Mouse (Mus musculus): ENCODE measurements around the gene Rnaseh2a. TPM values are rescaled to one million over a fixed set of nuclear protein-coding genes. Genes with fewer than 3 reads are reported as not detected.
"Not testable (repeated sequence)": the region's sequence is repeated elsewhere in the genome, so short reads cannot be mapped to it uniquely, and the experiment has no call there.

Rnaseh2a gene
- polyA plus RNA-seq, 1 experiment from 2014 or later, result 54.7 TPM

DNA sequence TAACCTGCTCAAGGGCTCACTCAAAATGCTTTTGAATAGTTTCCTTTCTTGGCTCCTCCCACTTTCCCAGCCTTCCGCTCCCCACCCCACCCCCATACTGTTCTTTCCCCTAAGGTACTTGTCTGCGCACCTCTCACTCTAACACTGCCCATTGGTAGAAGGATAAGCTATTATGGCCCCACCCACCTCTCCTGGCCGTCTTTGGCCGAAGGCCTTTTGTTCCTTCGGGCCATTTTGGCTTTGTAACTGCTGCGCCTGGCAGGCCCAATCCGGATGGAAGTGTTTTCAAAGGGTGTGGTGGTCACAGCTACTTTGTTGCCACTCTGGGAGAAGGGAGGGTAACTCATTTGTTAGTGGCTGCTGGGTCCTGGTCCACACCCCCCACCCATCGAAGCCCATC, 54.3 kb downstream of the Rnaseh2a start:
- WGBS, result 90% methylated on average over 8 of the region's 8 CpGs
- Histone ChIP-seq H3K27ac (no peak overlapping the region), H3K4me3 (no peak overlapping the region), H3K4me2 (no peak overlapping the region), H3K9ac (no peak overlapping the region), H3K9me3 (no peaks in the 10 kb centered on the region), H3K4me1 (peaks cover 5% of the 10 kb centered on the region; the same call in 1 of the 2 replicates), H3K27me3 (replicated peaks) (peaks cover 26% of the 10 kb centered on the region), H3K36me3 (replicated peaks) (peaks cover 80% of the 10 kb centered on the region)
- no peak for ATAC-seq (replicated peaks)

GRCm38 (mm10) chr8:84913960-84914359, 55.6 kb downstream of the Rnaseh2a start:
- H3K27me3 ChIP-seq (replicated peaks), result peaks cover 35% of the 10 kb centered on the region
- no peak overlapping the region for H3K4me2 ChIP-seq
- 24% methylated on average over 4 of the region's 4 CpGs for WGBS
- no peak overlapping the region for H3K4me3 ChIP-seq
- H3K27ac ChIP-seq, result no peak overlapping the region
- H3K9ac ChIP-seq, result no peak overlapping the region
- H3K4me1 ChIP-seq, result peaks cover 9% of the 10 kb centered on the region; the same call in 1 of the 2 replicates
- H3K36me3 ChIP-seq (replicated peaks), result peaks cover 69% of the 10 kb centered on the region
- no peak for ATAC-seq (replicated peaks)
- no peaks in the 10 kb centered on the region for H3K9me3 ChIP-seq

DNA sequence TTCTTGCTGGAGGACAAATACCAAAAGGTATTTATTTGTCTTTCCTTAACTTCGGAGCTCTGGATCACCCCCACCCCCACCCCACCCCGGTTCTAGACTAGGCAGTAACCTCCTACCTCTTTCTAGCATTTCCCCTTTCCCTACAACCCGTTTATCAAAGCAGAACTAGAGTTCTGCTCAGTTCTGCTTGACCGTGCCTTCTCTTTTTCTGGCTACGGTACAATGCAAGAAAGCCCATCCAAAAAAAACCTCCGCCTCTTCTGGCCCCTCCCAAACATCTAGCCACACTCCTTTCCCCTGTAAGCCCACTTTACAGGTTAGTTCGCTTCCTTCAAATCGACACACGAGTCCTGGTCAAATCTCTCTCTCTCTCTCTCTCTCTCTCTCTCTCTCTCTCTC, 56.1 kb downstream of the Rnaseh2a start:
- Histone ChIP-seq H3K27me3 (replicated peaks) (peaks cover 35% of the 10 kb centered on the region), H3K4me3 (peak overlapping the region; percentile 15; the same call in 1 of the 2 replicates), H3K9ac (no peak overlapping the region), H3K27ac (no peak overlapping the region), H3K36me3 (replicated peaks) (peaks cover 64% of the 10 kb centered on the region), H3K9me3 (no peaks in the 10 kb centered on the region), H3K4me2 (peak overlapping the region; percentile 39; the same call in 1 of the 2 replicates), H3K4me1 (peaks cover 14% of the 10 kb centered on the region; the same call in 1 of the 2 replicates)
- WGBS, result 24% methylated on average over 9 of the region's 9 CpGs
- ATAC-seq (replicated peaks), result no peak

GRCm38 (mm10) chr8:84912895-84913501, 56.6 kb downstream of the Rnaseh2a start:
- 6% methylated on average over 55 of the region's 55 CpGs for WGBS
- Histone ChIP-seq H3K27ac (no peak overlapping the region), H3K4me2 (peak overlapping the region; percentile 39), H3K27me3 (replicated peaks) (peaks cover 35% of the 10 kb centered on the region), H3K4me3 (peak overlapping the region; percentile 15), H3K4me1 (peaks cover 16% of the 10 kb centered on the region; the same call in 1 of the 2 replicates), H3K9me3 (no peaks in the 10 kb centered on the region), H3K9ac (no peak overlapping the region), H3K36me3 (replicated peaks) (peaks cover 59% of the 10 kb centered on the region)
- no peak for ATAC-seq (replicated peaks)

DNA sequence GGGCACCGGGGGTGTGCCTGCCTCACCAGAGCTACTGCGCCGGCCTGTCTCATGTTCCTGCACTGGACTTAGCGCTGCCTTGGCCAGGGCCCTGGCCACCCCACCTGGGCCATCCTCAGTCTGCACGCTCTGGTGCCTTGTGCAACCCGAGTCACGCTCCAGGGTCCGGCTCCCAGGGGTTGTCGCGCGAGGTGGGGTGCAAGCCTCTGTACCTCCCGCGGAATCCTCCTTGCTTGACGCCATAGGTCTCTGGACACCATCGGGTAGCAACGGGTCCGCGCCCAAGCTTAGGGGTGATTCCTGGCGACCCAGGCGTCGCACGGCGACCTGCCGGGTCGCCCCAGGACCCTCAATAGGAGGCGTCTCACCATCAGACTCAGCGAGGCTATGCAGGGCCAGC, 57.2 kb downstream of the Rnaseh2a start:
- no peak overlapping the region for H3K27ac ChIP-seq
- H3K36me3 ChIP-seq (replicated peaks), result peaks cover 53% of the 10 kb centered on the region
- WGBS, result 18% methylated on average over 27 of the region's 27 CpGs
- H3K4me3 ChIP-seq, result no peak overlapping the region
- H3K4me1 ChIP-seq, result peaks cover 16% of the 10 kb centered on the region; the same call in 1 of the 2 replicates
- H3K27me3 ChIP-seq (replicated peaks), result peaks cover 35% of the 10 kb centered on the region
- no peak for ATAC-seq (replicated peaks)
- no peaks in the 10 kb centered on the region for H3K9me3 ChIP-seq
- no peak overlapping the region for H3K9ac ChIP-seq
- no peak overlapping the region for H3K4me2 ChIP-seq

DNA sequence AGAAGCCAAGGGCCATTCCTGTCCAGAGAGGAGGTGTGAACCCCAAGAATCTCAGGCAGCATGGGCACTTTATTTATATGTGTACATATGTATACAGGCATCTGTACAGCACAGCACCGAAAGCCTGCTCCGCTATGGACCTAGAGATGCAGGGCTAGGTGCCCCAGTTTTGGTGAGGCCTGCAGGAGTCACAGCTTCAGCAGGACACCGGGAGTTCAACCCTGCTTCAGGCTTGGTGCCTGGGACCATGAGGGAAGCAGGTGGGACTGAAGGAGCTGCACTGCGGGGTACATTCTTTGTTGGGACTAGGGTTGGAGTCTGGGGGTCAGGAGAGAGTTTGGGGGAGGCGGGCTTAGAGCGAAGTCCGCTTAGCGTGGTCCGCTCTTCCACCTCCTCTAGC, 57.7 kb downstream of the Rnaseh2a start:
- no peak overlapping the region for H3K9ac ChIP-seq
- no peak overlapping the region for H3K27ac ChIP-seq
- H3K4me1 ChIP-seq, result peaks cover 16% of the 10 kb centered on the region; the same call in 1 of the 2 replicates
- H3K4me2 ChIP-seq, result no peak overlapping the region
- no peak for ATAC-seq (replicated peaks)
- WGBS, result 81% methylated on average over 9 of the region's 9 CpGs
- H3K27me3 ChIP-seq (replicated peaks), result peaks cover 35% of the 10 kb centered on the region
- peaks cover 49% of the 10 kb centered on the region for H3K36me3 ChIP-seq (replicated peaks)
- H3K9me3 ChIP-seq, result no peaks in the 10 kb centered on the region
- no peak overlapping the region for H3K4me3 ChIP-seq

- H3K27me3 ChIP-seq (replicated peaks), result peaks cover 34% of the 10 kb centered on the region
- H3K9ac ChIP-seq, result no peak overlapping the region
- H3K27ac ChIP-seq, result no peak overlapping the region
- H3K4me3 ChIP-seq, result no peak overlapping the region
- H3K9me3 ChIP-seq, result no peaks in the 10 kb centered on the region
- no peak for ATAC-seq (replicated peaks)
- H3K4me1 ChIP-seq, result peaks cover 16% of the 10 kb centered on the region; the same call in 1 of the 2 replicates
- no peak overlapping the region for H3K4me2 ChIP-seq
- WGBS, result 92% methylated on average over 6 of the region's 6 CpGs
- H3K36me3 ChIP-seq (replicated peaks), result peaks cover 36% of the 10 kb centered on the region
Measured at GRCm38 (mm10) chr8:84910551-84910950, 59.0 kb downstream of the Rnaseh2a start.

DNA sequence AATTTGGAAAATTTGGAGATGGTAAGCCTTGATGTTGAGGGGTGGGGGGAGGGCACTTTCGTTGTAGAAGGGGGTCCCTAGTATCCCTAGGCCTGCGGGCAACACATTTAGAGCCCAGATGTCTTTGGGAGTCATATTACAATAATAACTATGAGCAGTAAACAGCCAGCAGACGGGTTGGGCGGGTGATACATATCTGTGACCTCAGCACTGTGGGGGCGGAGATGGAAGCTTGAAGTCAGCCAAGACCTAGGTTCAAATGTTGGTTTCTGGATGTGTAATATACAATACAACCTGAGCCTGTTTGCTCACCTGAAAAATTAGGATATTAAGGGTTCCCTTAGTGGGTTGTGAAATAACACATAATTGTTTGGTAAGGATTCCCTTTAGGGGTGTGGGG, 59.6 kb downstream of the Rnaseh2a start:
- H3K4me1 ChIP-seq, result peaks cover 16% of the 10 kb centered on the region; the same call in 1 of the 2 replicates
- no peak overlapping the region for H3K27ac ChIP-seq
- no peak for ATAC-seq (replicated peaks)
- H3K9me3 ChIP-seq, result no peaks in the 10 kb centered on the region
- 94% methylated on average over 5 of the region's 5 CpGs for WGBS
- no peak overlapping the region for H3K4me3 ChIP-seq
- no peak overlapping the region for H3K9ac ChIP-seq
- H3K27me3 ChIP-seq (replicated peaks), result peaks cover 29% of the 10 kb centered on the region
- H3K36me3 ChIP-seq (replicated peaks), result peaks cover 30% of the 10 kb centered on the region
- no peak overlapping the region for H3K4me2 ChIP-seq

DNA sequence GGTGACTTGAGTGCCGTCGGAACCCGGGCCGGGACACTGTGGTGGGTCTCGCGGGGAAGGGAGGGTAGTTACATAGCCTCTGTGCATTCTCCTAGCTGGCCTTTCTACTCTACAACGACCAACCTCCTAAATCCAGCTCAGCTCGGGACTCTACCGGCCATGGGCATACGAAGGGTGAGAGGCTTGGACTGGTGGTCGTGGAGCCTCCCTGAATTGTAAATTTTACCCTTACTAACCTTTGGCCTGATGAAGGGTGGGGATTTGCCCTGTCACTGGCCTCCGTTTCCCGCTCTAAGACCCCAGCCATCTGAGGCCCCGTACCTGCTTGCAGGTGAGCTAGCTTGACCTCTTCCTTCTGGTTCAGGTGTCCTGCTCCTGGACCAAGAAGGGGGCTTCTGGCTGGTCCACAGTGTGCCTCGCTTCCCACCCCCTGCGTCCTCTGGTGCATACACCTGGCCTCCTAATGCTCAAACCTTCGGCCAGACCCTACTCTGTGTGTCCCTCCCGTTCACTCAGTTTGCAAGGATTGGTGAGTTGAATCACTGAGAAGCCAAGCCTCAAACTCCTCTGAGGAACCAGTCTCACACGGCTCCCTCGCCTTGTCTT, 60.3 kb downstream of the Rnaseh2a start:
- Histone ChIP-seq H3K27me3 (replicated peaks) (peaks cover 28% of the 10 kb centered on the region), H3K27ac (no peak overlapping the region), H3K9me3 (no peaks in the 10 kb centered on the region), H3K36me3 (replicated peaks) (peaks cover 23% of the 10 kb centered on the region), H3K4me2 (peak overlapping the region; percentile 50), H3K4me3 (peak overlapping the region; percentile 33), H3K9ac (no peak overlapping the region; the same call in 1 of the 2 replicates), H3K4me1 (peaks cover 16% of the 10 kb centered on the region; the same call in 1 of the 2 replicates)
- WGBS, result 49% methylated on average over 20 of the region's 20 CpGs
- ATAC-seq (replicated peaks), result peak; percentile 18

GRCm38 (mm10) chr8:84908421-84909161, 61.0 kb downstream of the Rnaseh2a start, which contains the start of gene Dnase2a:
Gene Dnase2a, plus strand, starts transcription at chr8:84908560.
- Histone ChIP-seq H3K27me3 (replicated peaks) (peaks cover 24% of the 10 kb centered on the region), H3K4me1 (peaks cover 17% of the 10 kb centered on the region), H3K9ac (peak within 1 kb of the TSS; percentile 17; the same call in 1 of the 2 replicates), H3K4me3 (peak within 1 kb of the TSS; percentile 33), H3K4me2 (peak within 1 kb of the TSS; percentile 50), H3K36me3 (replicated peaks) (peaks cover 20% of the 10 kb centered on the region), H3K9me3 (no peaks in the 10 kb centered on the region), H3K27ac (no peak within 1 kb of the TSS)
- WGBS, result 2% methylated on average over 45 of the region's 45 CpGs
- peak; percentile 65 for ATAC-seq (replicated peaks)

DNA sequence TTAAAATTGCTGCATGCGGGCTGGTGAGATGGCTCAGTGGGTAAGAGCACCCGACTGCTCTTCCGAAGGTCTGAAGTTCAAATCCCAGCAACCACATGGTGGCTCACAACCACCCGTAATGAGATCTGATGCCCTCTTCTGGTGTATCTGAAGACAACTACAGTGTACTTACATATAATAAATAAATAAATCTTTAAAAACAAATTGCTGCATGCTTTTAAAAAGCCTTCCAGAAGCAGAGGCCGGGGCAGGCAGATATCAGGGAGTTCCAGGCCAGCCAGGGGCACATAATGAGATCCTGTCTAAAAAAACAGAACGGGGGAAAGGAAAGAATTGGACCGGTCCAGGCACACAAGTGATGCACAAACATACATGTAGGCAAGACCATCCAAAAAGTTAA, 61.6 kb downstream of the Rnaseh2a start:
- H3K9me3 ChIP-seq; ATAC-seq (replicated peaks); H3K27ac ChIP-seq; H3K9ac ChIP-seq: not testable (repeated sequence)
- peaks cover 16% of the 10 kb centered on the region for H3K36me3 ChIP-seq (replicated peaks)
- WGBS, result 23% methylated on average over 7 of the region's 7 CpGs
- H3K27me3 ChIP-seq (replicated peaks), result peaks cover 24% of the 10 kb centered on the region
- H3K4me3 ChIP-seq, result peak overlapping the region; percentile 33
- peak overlapping the region; percentile 50 for H3K4me2 ChIP-seq
- H3K4me1 ChIP-seq, result peaks cover 21% of the 10 kb centered on the region

DNA sequence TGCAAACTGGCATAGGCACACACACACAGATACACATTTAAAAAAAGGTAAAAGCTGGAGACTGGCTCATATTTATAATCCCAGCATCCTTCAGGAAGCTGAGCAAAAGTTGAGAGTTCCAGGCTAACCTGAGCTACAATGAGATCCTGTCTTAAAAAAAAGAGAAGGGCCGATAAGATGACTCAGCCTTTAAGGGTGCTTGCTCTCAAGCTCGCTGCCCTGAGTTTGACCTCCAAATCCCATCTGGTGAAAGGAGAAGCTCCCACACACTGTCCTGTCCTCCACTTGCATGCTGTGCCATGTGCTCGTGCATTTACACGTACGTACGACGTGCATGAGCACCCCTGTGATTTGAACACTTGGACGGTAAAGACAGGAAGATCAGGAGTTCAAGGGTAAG, 62.1 kb downstream of the Rnaseh2a start:
- Histone ChIP-seq H3K27ac (no peak overlapping the region), H3K9ac (no peak overlapping the region), H3K9me3 (no peaks in the 10 kb centered on the region), H3K27me3 (replicated peaks) (peaks cover 26% of the 10 kb centered on the region), H3K4me3 (no peak overlapping the region), H3K4me1 (peaks cover 23% of the 10 kb centered on the region), H3K4me2 (no peak overlapping the region), H3K36me3 (replicated peaks) (peaks cover 12% of the 10 kb centered on the region)
- WGBS, result 79% methylated on average over 8 of the region's 8 CpGs
- ATAC-seq (replicated peaks), result no peak

Data from midbrain, embryonic 15.5 days (tissue).